14 mouse cellular contexts compared by ENCODE assay signal in genomic region chr6:6113776-6114175, GRCm38 (mm10).
A peak's percentile ranks its signal among the peaks of the same experiment; 100 is the strongest.
DNase-seq lines count a peak whose midpoint lies in the region; TF ChIP-seq lines count a peak whose summit lies in the region.
"Had no signal": no experiment of that assay in that cellular context is flagged by ENCODE, and none has a peak within 500 bp of the region (broad histone marks: within the 10 kb centered on the region; RNA-seq: fewer than 3 reads in every experiment).

No protein-coding gene starts in this region.

- intact Hi-C loops in gastrocnemius, adult 2 months (cut with DNase I), result no loop called here

- no peak overlapping the region for H3K4me3 ChIP-seq in gastrocnemius, adult 2 months
- H3K4me3 ChIP-seq: midbrain, embryonic 15.5 days had no signal

- H3K27ac ChIP-seq in gastrocnemius, adult 2 months, result no peak overlapping the region
- H3K27ac ChIP-seq: midbrain, embryonic 15.5 days had no signal

- TF ChIP-seq CTCF in gastrocnemius, adult 2 months (IDR thresholded peaks at IDR 0.05), result 0 out of 2 replicates have a peak, but pooled peaks have one; percentile 3

- DNase-seq in gastrocnemius, adult 2 months, result no peak
- no peak for DNase-seq in gastrocnemius, postnatal 10 days
- DNase-seq in kidney, postnatal 10 days, result peak; percentile 18
- no peak for DNase-seq in kidney, adult 9 months
- peak; percentile 87 for DNase-seq in R1 (ENCODE audit: low read depth, low spot score)
- DNase-seq in forelimb bud, embryonic 11.5 days (ENCODE audit: low read depth, low spot score), result peak; percentile 55
- no peak for DNase-seq in thymus, postnatal 4 days
- no peak for DNase-seq in cerebellum, postnatal 10 days
- DNase-seq: adrenal gland, postnatal 14 days; cerebellum, adult 8-10 months; kidney, postnatal 25 days; left cerebral cortex, postnatal 4 days; right cerebral cortex, postnatal 25 days had no signal

Comparison
In these comparisons a context has a peak if more than half of its experiments do, and no peak if none do; other contexts are left out.
1. DNase-seq: peak in kidney, postnatal 10 days (single experiment), R1 (single experiment) and forelimb bud, embryonic 11.5 days (single experiment); none in gastrocnemius, adult 2 months (single experiment), gastrocnemius, postnatal 10 days (single experiment), kidney, adult 9 months (single experiment), thymus, postnatal 4 days (single experiment) and cerebellum, postnatal 10 days (0 of 2).